Mouse (Mus musculus) midbrain, embryonic 14.5 days (tissue): Measurements from ENCODE around the gene Gm49383. TPM values are rescaled to one million over a fixed set of nuclear protein-coding genes. Genes with fewer than 3 reads are reported as not detected.

Experiments
- ATAC-seq: fragments of 200-750 bp; cut with Nextera tagmentation; 2 replicates; pipeline ENCODE4 v1.8.0; 2017; ENCODE audit warnings: moderate number of reproducible peaks, moderate library complexity; ENCODE audit not compliant: low FRiP score, low TSS enrichment
- DNase-seq: peaks from one replicate; pipeline ENCODE4 v3.0.0-alpha.2; 2015
- H3K27ac ChIP-seq: fragments of 300-500 bp; sonication (generic); replicated peaks from 2 replicates; pipeline ENCODE4 v1.5.1; 2014; ENCODE audit warnings: mild to moderate bottlenecking, low read depth, low read length, moderate library complexity
- H3K27me3 ChIP-seq: fragments of 300-500 bp; sonication (generic); 2 replicates; pipeline ENCODE4 v1.6.1; 2014; ENCODE audit warnings: low read length, control low read depth, mixed read lengths; ENCODE audit not compliant: control insufficient read depth, insufficient read depth
- H3K36me3 ChIP-seq: fragments of 300-500 bp; sonication (generic); 2 replicates; pipeline ENCODE4 v1.6.1; 2014; ENCODE audit warnings: low read length, control low read depth; ENCODE audit not compliant: control insufficient read depth, insufficient read depth
- H3K4me1 ChIP-seq: fragments of 300-500 bp; sonication (generic); 2 replicates; pipeline ENCODE4 v1.6.1; 2014; ENCODE audit warnings: mild to moderate bottlenecking, antibody characterized with exemption, low read length, control low read depth; ENCODE audit not compliant: control insufficient read depth, insufficient read depth
- H3K4me2 ChIP-seq: fragments of 300-500 bp; sonication (generic); 2 replicates; pipeline ENCODE4 v1.6.1; 2014; ENCODE audit warnings: mild to moderate bottlenecking, low read length, moderate library complexity
- H3K4me3 ChIP-seq: fragments of 300-500 bp; sonication (generic); replicated peaks from 2 replicates; pipeline ENCODE4 v1.5.1; 2014; ENCODE audit warnings: low read depth, low read length
- H3K9ac ChIP-seq: fragments of 300-500 bp; sonication (generic); replicated peaks from 2 replicates; pipeline ENCODE4 v1.6.1; 2014; ENCODE audit warnings: mild to moderate bottlenecking, low read length, moderate library complexity
- H3K9me3 ChIP-seq: fragments of 300-500 bp; sonication (generic); 2 replicates; pipeline ENCODE4 v1.6.1; 2016; ENCODE audit warnings: low read length, control low read depth, mixed read lengths; ENCODE audit not compliant: control insufficient read depth
- WGBS: fragments of 180-500 bp; shearing (Covaris S2); extraction: QIAGEN DNeasy Blood & Tissue Kit; methylation state at CpG from one replicate; pipeline ENCODE4 v1.1.7; 2014; 5-methylcytosine and 5-hydroxymethylcytosine counted together
- polyA plus RNA-seq: library from polyadenylated mRNA; unstranded; fragments of >200 nt; fragmentation: Nextera tagmentation; extraction: Ambion mirVana; gene quantifications from 2 replicates; pipeline ENCODE4 v1.2.1, GENCODE M21; 2014

Gm49383 gene
- polyA plus RNA-seq, 1 experiment from 2014 or later, result 15.0 TPM

DNA sequence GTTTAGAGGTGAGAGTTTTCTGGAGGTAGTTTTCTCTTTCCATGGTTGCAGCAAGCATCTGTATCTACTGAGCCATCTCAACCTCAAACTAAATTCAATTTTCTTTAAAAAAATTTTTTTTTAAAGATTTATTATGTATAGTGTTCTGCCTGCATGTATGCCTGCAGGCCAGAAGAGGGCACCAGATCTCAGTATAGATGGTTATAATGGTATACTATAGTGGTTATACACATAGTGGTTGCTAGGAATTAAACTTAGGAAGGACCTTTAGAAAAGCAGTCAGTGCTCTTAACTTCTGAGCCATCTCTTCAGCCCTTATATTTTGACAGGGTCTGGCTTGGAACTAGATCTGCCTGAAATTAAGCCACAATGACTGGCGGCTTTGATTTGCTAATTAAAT lies 6.4 kb downstream of the Gm49383 start:
- peaks cover 21% of the 10 kb centered on the region for H3K36me3 ChIP-seq
- 98% methylated on average over 1 of the region's 1 CpGs for WGBS
- H3K4me2 ChIP-seq, result no peak overlapping the region
- no peak overlapping the region for H3K4me3 ChIP-seq
- H3K4me1 ChIP-seq, result peaks cover 9% of the 10 kb centered on the region
- DNase-seq (peak; percentile 26), ATAC-seq (no peak)
- no peak overlapping the region for H3K9ac ChIP-seq
- H3K27ac ChIP-seq, result no peak overlapping the region
- no peaks in the 10 kb centered on the region for H3K9me3 ChIP-seq
- H3K27me3 ChIP-seq, result no peaks in the 10 kb centered on the region

DNA sequence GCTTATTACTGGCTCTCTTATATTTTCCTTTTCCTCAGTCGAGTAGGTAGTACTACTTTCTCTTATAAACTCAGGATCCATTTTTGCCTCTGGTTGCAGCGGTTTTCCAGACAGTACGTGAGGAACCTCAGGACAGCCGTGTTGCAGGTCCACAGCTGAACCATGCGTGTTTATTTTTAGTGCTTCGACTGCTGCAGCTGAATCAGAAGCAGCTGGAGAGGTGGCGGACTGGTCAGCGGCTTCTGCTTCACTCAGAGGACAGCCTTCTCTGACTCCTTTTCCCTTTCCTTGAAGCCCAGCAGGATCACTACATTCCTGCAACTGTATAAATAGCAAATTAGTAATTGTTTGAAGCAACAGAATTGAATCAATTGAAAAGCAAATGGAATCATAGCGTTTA lies 6.8 kb downstream of the Gm49383 start:
- DNase-seq (no peak), ATAC-seq (no peak)
- WGBS, result 94% methylated on average over 9 of the region's 9 CpGs
- Histone ChIP-seq H3K4me1 (peaks cover 10% of the 10 kb centered on the region), H3K27me3 (no peaks in the 10 kb centered on the region), H3K4me2 (no peak overlapping the region), H3K9ac (no peak overlapping the region), H3K4me3 (no peak overlapping the region), H3K9me3 (no peaks in the 10 kb centered on the region), H3K36me3 (peaks cover 21% of the 10 kb centered on the region), H3K27ac (no peak overlapping the region)

DNA sequence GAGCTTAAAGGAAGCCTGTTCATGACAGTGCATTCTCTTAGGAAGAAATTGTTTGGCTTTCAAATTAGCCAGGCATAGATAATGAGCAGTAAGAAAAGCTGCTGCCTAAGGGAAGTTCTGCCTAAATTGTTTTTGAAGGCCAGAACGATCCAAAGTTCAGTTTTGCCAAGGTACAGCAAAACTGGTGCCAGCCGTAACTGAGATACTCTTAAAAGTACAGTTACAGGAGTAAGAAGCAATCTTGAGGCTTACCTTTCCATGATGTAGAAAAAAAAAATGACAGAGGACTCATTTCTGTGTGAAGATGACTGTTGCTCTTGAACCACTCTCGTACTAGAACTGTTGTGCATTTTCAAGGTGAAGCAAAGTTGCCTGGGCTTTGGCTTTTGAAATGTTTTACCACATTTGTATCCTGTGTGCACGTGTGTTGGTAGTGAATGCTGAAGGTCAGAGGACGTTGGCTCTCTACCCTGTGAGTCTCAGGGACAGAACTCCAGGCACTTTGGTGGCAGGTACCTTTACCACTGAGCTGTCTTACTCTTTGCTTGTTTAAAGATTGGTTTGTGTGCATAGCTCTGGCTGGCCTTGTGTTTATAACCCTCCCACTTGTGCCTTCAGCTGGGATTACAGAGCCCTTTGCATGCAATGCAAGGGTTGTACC lies 10.0 kb downstream of the Gm49383 start:
- DNase-seq, result no peak
- no peak overlapping the region for H3K4me3 ChIP-seq
- H3K4me1 ChIP-seq, result peaks cover 16% of the 10 kb centered on the region
- H3K9me3 ChIP-seq, result no peaks in the 10 kb centered on the region
- no peak for ATAC-seq
- H3K4me2 ChIP-seq, result peak overlapping the region; percentile 13; the same call in 1 of the 2 replicates
- H3K9ac ChIP-seq, result no peak overlapping the region
- H3K36me3 ChIP-seq, result peaks cover 26% of the 10 kb centered on the region
- no peak overlapping the region for H3K27ac ChIP-seq
- WGBS, result 75% methylated on average over 5 of the region's 5 CpGs
- H3K27me3 ChIP-seq, result no peaks in the 10 kb centered on the region

DNA sequence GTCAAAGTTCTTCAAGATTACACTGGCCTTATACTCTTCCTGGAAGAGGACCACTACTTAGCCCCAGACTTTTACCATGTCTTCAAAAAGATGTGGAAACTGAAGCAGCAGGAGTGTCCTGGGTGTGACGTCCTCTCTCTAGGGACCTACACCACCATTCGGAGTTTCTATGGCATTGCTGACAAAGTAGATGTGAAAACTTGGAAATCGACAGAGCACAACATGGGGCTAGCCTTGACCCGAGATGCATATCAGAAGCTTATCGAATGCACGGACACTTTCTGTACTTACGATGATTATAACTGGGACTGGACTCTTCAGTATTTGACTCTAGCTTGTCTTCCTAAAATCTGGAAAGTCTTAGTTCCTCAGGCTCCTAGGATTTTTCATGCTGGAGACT lies 11.5 kb downstream of the Gm49383 start:
- Histone ChIP-seq H3K4me3 (peak overlapping the region; percentile 87), H3K27me3 (no peaks in the 10 kb centered on the region), H3K27ac (no peak overlapping the region), H3K9ac (peak overlapping the region; percentile 88), H3K36me3 (peaks cover 30% of the 10 kb centered on the region), H3K4me1 (peaks cover 16% of the 10 kb centered on the region), H3K9me3 (no peaks in the 10 kb centered on the region), H3K4me2 (peak overlapping the region; percentile 95)
- WGBS, result 80% methylated on average over 7 of the region's 7 CpGs
- ATAC-seq (no peak), DNase-seq (no peak)

DNA sequence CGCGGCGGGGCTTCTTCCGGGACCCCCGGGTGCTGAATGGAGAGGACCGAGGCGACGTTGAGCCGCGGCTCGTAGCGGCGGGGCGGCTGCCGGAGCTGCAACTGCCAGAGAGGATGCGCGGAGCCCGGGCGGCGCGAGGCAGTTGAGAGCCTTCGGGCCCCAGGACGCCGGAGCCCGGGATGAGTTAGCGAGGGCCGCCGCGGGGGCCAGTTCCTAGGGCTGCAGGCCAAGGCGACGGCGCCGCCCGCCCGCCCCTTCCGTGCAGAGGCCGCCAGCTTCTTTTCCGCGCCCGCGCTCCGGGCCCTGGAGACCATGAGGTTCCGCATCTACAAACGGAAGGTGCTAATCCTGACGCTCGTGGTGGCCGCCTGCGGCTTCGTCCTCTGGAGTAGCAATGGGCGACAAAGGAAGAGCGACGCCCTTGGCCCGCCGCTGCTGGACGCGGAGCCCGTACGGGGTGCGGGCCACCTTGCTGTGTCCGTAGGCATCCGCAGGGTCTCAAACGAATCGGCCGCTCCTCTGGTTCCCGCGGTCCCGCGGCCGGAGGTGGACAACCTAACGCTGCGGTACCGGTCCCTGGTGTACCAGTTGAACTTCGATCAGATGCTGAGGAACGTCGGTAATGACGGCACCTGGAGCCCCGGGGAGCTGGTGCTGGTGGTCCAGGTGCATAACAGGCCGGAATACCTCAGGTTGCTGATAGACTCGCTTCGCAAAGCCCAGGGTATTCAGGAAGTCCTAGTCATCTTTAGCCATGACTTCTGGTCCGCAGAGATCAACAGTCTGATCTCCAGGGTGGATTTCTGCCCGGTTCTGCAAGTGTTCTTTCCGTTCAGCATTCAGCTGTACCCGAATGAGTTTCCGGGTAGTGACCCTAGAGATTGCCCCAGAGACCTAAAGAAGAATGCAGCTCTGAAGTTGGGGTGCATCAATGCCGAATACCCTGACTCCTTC lies 12.3 kb downstream of the Gm49383 start:
- H3K27me3 ChIP-seq, result no peaks in the 10 kb centered on the region
- H3K27ac ChIP-seq, result peak overlapping the region; percentile 91
- no peaks in the 10 kb centered on the region for H3K9me3 ChIP-seq
- peaks cover 16% of the 10 kb centered on the region for H3K4me1 ChIP-seq
- peak overlapping the region; percentile 87 for H3K4me3 ChIP-seq
- peak; percentile 61 for ATAC-seq
- H3K4me2 ChIP-seq, result peak overlapping the region; percentile 95
- 2% methylated on average over 85 of the region's 86 CpGs for WGBS
- H3K36me3 ChIP-seq, result peaks cover 22% of the 10 kb centered on the region
- peak overlapping the region; percentile 88 for H3K9ac ChIP-seq
- peak; percentile 72 for DNase-seq

DNA sequence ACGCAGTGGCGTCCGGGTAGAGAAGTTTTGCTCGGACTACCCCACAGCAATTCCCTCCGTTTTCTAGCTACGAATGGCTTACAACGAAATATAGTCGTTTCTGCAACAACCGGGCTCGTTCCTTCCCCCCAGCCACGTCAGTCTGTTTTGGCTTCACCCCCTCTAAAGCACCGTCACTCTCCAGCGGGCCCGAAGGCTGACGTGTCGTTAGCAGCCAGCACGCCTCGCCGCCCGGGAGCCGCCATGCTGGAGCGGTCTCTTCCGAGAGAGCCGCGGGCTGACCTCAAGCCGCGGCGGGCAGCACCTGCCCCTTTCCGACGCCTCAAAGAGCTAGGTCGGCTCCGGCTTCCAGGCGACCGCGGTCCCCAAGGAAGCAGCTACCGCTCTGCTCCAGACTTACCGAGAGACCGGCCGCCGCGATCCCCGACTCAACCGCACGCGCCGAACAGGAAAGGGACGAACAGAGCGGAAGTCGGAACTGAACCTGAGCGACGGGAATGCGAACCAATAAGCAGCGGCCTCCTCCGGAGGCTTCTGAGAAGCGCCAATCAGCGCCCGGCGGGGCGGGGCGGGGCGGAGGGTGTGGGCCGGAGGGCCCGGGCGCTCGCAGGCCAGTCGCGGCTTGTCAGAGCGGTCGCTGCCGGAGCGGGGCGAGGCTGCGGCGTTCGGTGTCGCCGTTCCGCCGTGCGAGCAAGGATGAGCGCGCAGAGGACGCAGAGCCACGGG lies 13.2 kb downstream of the Gm49383 start, which contains the start of the genes Rpl36al and Mgat2:
Gene Rpl36al, minus strand, starts transcription at position 501 of the 726 bp plus-strand sequence.
Gene Mgat2, plus strand, starts transcription at position 575 of the 726 bp plus-strand sequence.
- peak within 1 kb of the TSS; percentile 87 for H3K4me3 ChIP-seq
- H3K4me2 ChIP-seq, result peak within 1 kb of the TSS; percentile 95
- WGBS, result under 1% methylated on average over 83 of the region's 84 CpGs
- no peaks in the 10 kb centered on the region for H3K9me3 ChIP-seq
- peak; percentile 100 for ATAC-seq
- H3K4me1 ChIP-seq, result peaks cover 16% of the 10 kb centered on the region
- H3K27ac ChIP-seq, result peak within 1 kb of the TSS; percentile 91
- H3K27me3 ChIP-seq, result no peaks in the 10 kb centered on the region
- peak; percentile 99 for DNase-seq
- H3K36me3 ChIP-seq, result peaks cover 15% of the 10 kb centered on the region
- peak within 1 kb of the TSS; percentile 88 for H3K9ac ChIP-seq

DNA sequence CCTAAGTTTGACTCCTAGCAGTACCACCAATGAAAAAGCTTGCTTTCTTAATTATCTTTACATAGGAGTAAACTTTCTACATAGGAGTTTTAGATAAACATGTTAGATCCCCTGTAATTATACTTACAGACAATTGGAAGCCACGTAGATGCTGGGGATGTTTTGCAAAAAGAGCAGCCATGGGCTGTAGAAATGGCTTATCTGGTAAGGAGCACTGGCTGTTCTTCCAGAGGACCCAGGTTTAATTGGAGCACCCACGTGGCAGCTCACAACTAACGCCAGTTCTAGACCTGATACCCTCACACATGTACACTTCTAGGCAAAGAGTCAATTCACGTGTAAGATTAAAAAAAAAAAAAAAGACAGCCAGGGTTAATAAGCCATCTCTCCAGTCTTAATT lies 15.1 kb downstream of the Gm49383 start:
- Histone ChIP-seq H3K9me3 (no peaks in the 10 kb centered on the region), H3K27ac (no peak overlapping the region), H3K9ac (no peak overlapping the region), H3K27me3 (no peaks in the 10 kb centered on the region), H3K36me3 (peaks cover 9% of the 10 kb centered on the region), H3K4me3 (no peak overlapping the region), H3K4me2 (no peak overlapping the region), H3K4me1 (peaks cover 14% of the 10 kb centered on the region)
- ATAC-seq, result no peak
- no peak for DNase-seq
- 87% methylated on average over 4 of the region's 4 CpGs for WGBS

DNA sequence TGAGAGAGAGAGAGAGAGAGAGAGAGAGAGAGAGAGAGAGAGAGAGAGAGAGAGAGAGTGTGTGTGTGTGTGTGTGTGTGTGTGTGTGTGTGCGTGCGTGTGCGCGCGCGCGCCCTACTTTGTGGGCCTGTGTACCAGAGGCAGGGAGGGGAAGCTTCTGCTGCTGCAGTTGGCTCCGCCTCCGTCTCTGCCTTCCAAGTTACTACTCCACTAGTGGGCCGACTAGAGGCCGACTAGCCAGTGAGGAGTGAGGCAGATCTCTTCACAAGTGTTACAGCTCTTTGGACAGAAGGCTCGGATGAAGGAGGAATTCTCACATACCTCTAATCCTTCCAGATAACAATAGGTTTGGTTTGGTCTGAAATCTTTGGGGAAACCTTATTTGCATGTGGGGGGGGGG lies 17.5 kb downstream of the Gm49383 start:
- no peak for DNase-seq
- Histone ChIP-seq H3K9me3 (no peaks in the 10 kb centered on the region), H3K27me3 (no peaks in the 10 kb centered on the region), H3K9ac (no peak overlapping the region), H3K4me2 (no peak overlapping the region), H3K4me1 (0 out of 2 replicates have a peak, but pooled peaks cover 3% of the 10 kb centered on the region), H3K27ac (no peak overlapping the region), H3K36me3 (peaks cover 9% of the 10 kb centered on the region), H3K4me3 (no peak overlapping the region)
- no peak for ATAC-seq
- WGBS, result 71% methylated on average over 12 of the region's 12 CpGs
